Mouse (Mus musculus) right cerebral cortex, postnatal 25 days (tissue): ENCODE measurements around the gene Lmcd1.
"Not testable (repeated sequence)": the region's sequence is repeated elsewhere in the genome, so short reads cannot be mapped to it uniquely, and the experiment has no call there.

Source experiments
- DNase-seq: peaks from one replicate; pipeline ENCODE4 v3.0.0; 2022

The Lmcd1 gene

GRCm38 (mm10) chr6:112273501-112274205, at the start of gene Lmcd1:
Lmcd1 (plus strand) TSS chr6:112273758.
- DNase-seq: peak; percentile 71

DNA sequence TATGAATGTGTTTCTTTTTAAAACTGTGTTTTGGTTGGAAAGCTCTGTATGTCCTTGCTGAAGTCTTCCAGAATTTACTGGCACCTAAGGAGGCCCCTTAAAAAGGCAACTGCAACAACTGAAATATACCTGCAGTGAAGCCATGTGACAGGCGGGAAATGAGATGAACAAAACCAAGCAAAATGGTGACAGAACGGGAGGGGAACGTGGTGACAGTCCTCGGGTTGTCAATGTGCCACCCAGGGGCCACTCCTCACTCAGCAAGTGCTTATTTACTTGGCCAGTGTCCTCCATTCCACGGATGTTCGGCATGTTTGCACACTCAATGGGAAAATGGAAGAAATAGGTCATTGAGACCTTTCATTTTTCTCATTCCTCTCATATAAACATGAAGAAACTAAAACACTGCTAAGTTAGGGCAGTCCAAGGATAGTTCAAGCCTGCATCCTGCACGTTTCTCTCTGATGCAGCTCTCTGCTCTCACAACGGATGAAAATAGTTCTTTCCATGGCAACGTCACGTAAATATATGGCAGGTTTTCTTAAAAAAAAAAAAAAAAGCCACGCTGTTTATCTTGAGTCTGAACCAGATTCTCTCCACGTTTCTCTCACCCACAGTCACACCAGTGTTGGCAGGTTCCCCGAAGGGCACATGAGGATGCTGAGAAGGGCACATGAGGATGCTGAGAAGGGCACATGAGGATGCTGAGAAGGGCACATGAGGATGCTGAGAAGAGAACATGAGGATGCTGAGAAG, 49.5 kb upstream of the Lmcd1 start:
- DNase-seq: no peak

GRCm38 (mm10) chr6:112236775-112237174, 36.8 kb upstream of the Lmcd1 start:
- DNase-seq: peak; percentile 39

DNA sequence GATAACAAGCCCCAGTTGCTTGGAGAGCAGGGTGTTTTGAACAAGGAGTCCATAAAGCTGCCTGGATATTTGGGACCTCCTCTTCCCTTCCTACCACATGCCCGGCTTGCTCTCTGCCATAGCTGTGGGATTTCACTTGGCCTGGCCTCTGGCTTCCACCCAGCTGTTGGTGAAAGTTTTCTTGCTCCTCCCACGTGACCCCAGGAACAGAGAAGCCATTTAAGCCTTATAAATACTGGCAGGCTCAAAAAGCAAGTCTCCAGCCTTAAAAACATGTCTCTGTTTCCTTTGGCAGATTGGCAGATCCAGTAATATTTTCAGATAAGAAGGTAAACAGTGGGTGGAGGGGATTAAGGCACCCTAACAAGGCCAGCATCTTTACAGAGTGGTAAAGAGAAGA, 31.3 kb upstream of the Lmcd1 start:
- DNase-seq: no peak

GRCm38 (mm10) chr6:112245639-112246038, 27.9 kb upstream of the Lmcd1 start:
- DNase-seq: no peak

DNA sequence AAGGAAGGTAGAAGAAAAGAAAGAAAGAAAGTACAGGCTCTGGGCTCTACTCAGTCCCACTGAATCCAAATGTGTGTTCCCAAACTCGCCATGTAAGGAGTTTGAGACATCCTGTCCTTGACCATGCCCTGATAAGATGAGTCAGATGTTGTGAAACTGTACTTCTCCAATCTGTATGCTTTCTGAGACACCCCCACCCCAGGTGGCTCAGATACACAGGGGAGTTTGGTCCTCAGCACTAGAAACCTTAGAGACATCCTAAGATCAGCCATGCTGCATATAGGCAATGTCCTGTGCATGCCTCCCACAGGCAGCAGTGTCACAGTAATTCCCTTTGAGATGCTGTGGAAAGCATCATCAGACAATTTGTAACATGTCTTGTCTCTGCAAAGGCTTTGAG, 26.9 kb upstream of the Lmcd1 start:
- DNase-seq: no peak

GRCm38 (mm10) chr6:112253943-112254342, 19.6 kb upstream of the Lmcd1 start:
- not testable (repeated sequence) for DNase-seq

DNA sequence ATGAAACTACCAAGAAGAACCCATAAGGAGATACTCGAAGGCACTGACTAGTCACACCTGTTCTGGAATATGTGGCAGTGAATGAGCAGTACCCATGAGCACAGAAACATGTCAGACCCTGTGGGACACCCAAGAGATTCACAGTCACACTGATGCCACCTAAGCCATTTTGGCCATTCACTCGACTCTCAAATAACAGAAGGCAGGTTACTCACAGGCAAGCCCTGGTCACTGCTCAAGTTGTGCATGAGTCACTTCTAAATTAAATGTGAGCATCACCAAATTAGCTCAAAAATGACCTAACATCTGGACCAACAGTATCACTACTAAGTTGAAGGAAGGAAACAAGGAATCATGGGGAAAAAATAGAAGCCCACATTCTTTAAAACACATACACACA, 18.6 kb upstream of the Lmcd1 start:
- DNase-seq: no peak

GRCm38 (mm10) chr6:112255388-112256225, 18.0 kb upstream of the Lmcd1 start:
- DNase-seq: no peak

DNA sequence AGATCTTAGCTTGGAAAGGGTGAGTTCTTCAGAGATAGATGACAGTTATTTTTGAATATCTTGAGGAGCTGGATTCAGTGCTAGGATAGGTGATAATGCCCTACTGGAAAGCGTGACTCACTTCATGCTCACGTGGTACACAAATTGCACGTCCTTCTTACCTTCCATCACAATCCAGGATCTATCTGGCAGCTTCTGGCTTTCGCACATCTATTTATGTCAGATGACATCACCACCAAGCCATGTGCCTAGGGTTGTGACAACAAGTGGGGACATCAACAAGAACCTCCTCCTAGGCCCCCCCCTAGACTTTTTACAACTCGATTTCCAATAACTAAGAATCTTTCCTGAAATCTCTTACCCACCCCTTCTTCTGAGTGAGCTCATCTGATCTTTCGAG, 17.0 kb upstream of the Lmcd1 start:
- DNase-seq: no peak

- no peak for DNase-seq
Observed at GRCm38 (mm10) chr6:112261089-112261488, 12.5 kb upstream of the Lmcd1 start.

DNA sequence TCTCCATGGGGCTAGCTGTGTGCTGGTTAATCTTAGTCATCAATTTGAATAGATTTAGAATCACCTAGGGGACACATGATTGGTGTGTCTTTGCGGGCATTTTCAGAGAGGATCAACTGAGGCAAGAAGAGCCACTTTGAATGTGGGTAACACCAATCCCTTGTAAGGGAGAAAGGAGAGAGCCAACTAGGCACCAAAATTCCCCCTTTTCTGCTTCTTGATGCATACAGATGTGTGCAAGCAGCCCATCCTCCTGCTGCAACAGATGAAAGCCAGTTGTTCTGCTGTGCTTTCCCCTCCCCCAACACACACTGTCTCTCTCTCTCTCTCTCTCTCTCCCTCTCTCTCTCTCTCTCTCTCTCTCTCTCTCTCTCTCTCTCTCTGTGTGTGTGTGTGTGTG, 9.2 kb upstream of the Lmcd1 start:
- DNase-seq: no peak

DNA sequence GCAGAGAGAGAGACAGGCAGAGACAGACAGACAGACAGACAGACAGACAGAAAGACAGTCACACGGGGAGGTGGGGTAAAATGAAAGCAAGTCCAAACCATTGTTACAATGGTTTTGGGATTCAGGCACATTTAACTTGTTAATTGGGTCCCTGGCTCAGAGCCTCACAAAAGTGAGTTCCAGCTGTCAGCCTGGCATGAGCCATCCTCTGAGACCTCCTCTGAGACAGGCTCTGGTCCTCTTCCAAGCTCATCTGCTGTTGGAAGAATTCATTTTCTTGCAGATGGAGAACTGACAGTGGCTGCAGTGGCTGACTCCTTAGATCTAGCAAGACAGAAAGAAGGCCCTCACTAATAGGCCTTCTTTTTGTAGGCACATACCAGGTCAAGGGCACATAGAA, 6.9 kb upstream of the Lmcd1 start:
- peak; percentile 40 for DNase-seq

DNA sequence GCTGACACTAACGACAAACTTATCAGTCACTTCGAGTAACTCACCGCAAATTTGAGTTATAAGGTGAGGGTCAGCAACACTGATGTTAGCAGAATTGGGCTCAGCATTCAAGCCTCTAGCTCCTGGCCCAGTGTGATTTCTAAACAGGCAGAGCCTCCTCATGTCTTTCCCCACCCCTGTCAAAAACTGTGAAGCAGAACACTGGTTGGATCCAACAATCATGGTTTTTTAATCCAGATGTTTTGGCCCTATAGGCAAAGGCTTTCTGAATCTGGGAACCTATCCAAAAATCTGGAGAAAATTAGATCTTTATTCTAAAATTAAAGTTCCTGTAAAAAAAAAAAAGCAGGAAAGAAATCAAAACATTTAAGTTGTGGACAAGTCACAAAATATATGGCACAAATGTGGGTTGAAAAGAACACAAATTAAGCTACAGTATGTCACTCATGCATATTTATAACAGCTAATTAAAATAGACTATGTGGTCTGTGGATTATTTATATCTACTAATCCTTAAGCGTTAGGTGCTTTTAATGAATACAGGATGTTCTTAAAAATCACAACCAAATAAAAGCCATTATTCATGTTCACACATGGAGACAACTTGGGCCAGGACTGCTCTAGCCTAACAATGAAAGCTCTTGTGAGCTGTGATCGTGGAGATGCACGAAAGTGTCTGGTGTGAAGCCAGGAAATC, 5.7 kb upstream of the Lmcd1 start:
- no peak for DNase-seq

- DNase-seq: peak; percentile 32
Observed at GRCm38 (mm10) chr6:112274261-112275055, 900 bp downstream of the Lmcd1 start.

- no peak for DNase-seq
Observed at GRCm38 (mm10) chr6:112275731-112276245, 2.2 kb downstream of the Lmcd1 start.

DNA sequence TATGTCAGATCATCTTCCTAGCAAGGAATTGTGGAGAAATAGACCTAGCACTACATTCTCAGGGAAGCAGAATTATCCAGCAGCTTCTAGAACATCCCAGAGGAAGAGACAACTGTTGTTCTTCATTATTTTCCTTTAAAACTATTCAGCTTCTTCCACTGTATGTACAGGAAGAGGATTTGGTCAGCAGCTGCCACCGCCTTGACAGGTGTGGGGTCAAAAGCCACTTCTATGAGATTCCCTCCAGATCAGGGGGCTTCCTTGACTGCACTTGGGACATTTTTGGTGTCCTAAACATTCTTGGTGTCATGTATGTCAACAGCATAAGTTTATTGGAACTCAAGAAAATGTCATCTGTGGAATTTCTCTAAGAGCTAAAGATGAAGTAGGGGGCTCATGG, 5.2 kb downstream of the Lmcd1 start:
- DNase-seq: no peak

GRCm38 (mm10) chr6:112280161-112280560, 6.6 kb downstream of the Lmcd1 start:
- no peak for DNase-seq

DNA sequence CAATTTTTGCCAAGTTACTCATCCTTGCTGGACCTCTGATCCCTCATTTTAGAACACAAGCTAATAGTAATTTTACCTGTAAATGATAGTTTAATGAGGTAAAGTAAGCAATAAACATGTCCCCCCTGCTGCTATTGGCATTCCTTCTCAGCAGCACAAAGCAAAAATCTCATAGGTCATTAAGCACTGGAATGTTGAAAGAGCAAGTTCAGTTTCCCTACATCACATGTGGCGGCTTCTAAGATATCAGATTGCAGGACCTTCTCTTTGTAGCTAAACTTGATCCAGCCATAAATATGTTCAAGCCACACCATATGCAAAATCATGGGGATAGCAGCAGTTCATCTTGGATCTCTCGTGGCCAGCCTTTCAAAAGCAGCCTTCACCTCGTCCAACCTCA, 7.4 kb downstream of the Lmcd1 start:
- no peak for DNase-seq

GRCm38 (mm10) chr6:112281935-112282334, 8.4 kb downstream of the Lmcd1 start:
- DNase-seq: no peak

- peak; percentile 45 for DNase-seq
Observed at GRCm38 (mm10) chr6:112284087-112284486, 10.5 kb downstream of the Lmcd1 start.

- DNase-seq: no peak
Observed at GRCm38 (mm10) chr6:112287671-112288070, 14.1 kb downstream of the Lmcd1 start.
